Mouse (Mus musculus): ENCODE results near the gene Fchsd2.

GRCm38 (mm10) chr7:101170482-101170881 lies 77.8 kb downstream of the Fchsd2 start:
- TF ChIP-seq CTCF (IDR thresholded peaks at IDR 0.05; ENCODE audit: low read depth, low read length) (no peak), POLR2A (IDR thresholded peaks at IDR 0.05; ENCODE audit: extremely low read depth, insufficient read depth, low read length) (no peak)
